Mouse (Mus musculus) liver, embryonic 14.5 days (tissue): ENCODE results near the gene Espn. TPM values are rescaled to one million over a fixed set of nuclear protein-coding genes. Genes with fewer than 3 reads are reported as not detected.

ENCODE experiments used
- ATAC-seq: fragments of 200-750 bp; cut with Nextera tagmentation; 2 replicates; pipeline ENCODE4 v1.8.0; 2017; ENCODE audit warnings: moderate number of reproducible peaks, mild to moderate bottlenecking, moderate library complexity; ENCODE audit not compliant: insufficient read depth
- DNase-seq, 3 experiments: peaks; one replicate each; pipeline ENCODE4 v3.0.0-alpha.2; 2012 to 2013; ENCODE audit warnings: low read depth in 3 of 3, low spot score in 3 of 3
- H3K27ac ChIP-seq: fragments of 300-500 bp; sonication (generic); 2 replicates; pipeline ENCODE4 v1.5.1; 2014; ENCODE audit warnings: moderate library complexity, mild to moderate bottlenecking, control low read depth, inconsistent platforms
- H3K27me3 ChIP-seq: fragments of 300-500 bp; sonication (generic); 2 replicates; pipeline ENCODE4 v1.6.1; 2014; ENCODE audit warnings: mild to moderate bottlenecking, low read length, moderate library complexity; ENCODE audit not compliant: control insufficient read depth, insufficient read depth
- H3K36me3 ChIP-seq: fragments of 300-500 bp; sonication (generic); replicated peaks from 2 replicates; pipeline ENCODE4 v1.6.1; 2014; ENCODE audit warnings: low read depth; ENCODE audit not compliant: control insufficient read depth, insufficient read depth
- H3K4me1 ChIP-seq, 2 experiments: fragments of 200-500 bp in 1 of 2; fragments of 300-500 bp in 1 of 2; sonication (generic) in 1 of 2; replicated peaks; 2 replicates each; pipeline ENCODE4 v1.6.1; 2012 to 2014; ENCODE audit warnings: antibody characterized with exemption in 1 of 2, inconsistent platforms in 1 of 2, low read length in 1 of 2; ENCODE audit not compliant: control insufficient read depth in 2 of 2, insufficient read depth in 2 of 2
- H3K4me2 ChIP-seq: fragments of 300-500 bp; sonication (generic); 2 replicates; pipeline ENCODE4 v1.6.1; 2014; ENCODE audit warnings: low read depth, mild to moderate bottlenecking, control low read depth, moderate library complexity
- H3K4me3 ChIP-seq, 2 experiments: fragments of 200-500 bp in 1 of 2; fragments of 300-500 bp in 1 of 2; sonication (generic) in 1 of 2; 2 replicates each; pipeline ENCODE4 v1.5.1; 2012 to 2014; ENCODE audit warnings: low read depth in 2 of 2, low read length in 2 of 2, mild to moderate bottlenecking in 2 of 2, control low read depth in 1 of 2, inconsistent platforms in 1 of 2, moderate library complexity in 1 of 2; ENCODE audit not compliant: insufficient read depth in 1 of 2
- H3K9ac ChIP-seq: fragments of 300-500 bp; sonication (generic); replicated peaks from 2 replicates; pipeline ENCODE4 v1.6.1; 2014; ENCODE audit warnings: mild to moderate bottlenecking, control low read depth, moderate library complexity
- H3K9me3 ChIP-seq: fragments of 300-500 bp; sonication (generic); 2 replicates; pipeline ENCODE4 v1.6.1; 2016; ENCODE audit warnings: low read length, mixed read lengths; ENCODE audit not compliant: control insufficient read depth
- CTCF ChIP-seq: IDR thresholded peaks from 2 replicates; pipeline ENCODE4 v1.5.1; 2016; ENCODE audit warnings: antibody characterized with exemption, low read depth, control low read depth
- EP300 ChIP-seq: IDR thresholded peaks from 2 replicates; pipeline ENCODE4 v1.6.1; 2016; ENCODE audit warnings: antibody characterized with exemption, low read depth
- WGBS: fragments of 180-500 bp; shearing (Covaris S2); extraction: QIAGEN DNeasy Blood & Tissue Kit; methylation state at CpG from one replicate; pipeline ENCODE4 v1.1.7; 2014; ENCODE audit not compliant: insufficient replicate concordance; 5-methylcytosine and 5-hydroxymethylcytosine counted together
- polyA plus RNA-seq, 2 experiments: library from polyadenylated mRNA; depleted of rRNA in 1 of 2; stranded (reverse) in 1 of 2; unstranded in 1 of 2; fragments of >200 nt; fragmentation: Nextera tagmentation in 1 of 2; extraction: Ambion mirVana in 1 of 2; gene quantifications; 2 replicates each; pipeline versions ENCODE4 v1.2.1 to v1.2.3; 2012 to 2014

Espn gene
- polyA plus RNA-seq, 2 experiments = 1.2 TPM

DNA sequence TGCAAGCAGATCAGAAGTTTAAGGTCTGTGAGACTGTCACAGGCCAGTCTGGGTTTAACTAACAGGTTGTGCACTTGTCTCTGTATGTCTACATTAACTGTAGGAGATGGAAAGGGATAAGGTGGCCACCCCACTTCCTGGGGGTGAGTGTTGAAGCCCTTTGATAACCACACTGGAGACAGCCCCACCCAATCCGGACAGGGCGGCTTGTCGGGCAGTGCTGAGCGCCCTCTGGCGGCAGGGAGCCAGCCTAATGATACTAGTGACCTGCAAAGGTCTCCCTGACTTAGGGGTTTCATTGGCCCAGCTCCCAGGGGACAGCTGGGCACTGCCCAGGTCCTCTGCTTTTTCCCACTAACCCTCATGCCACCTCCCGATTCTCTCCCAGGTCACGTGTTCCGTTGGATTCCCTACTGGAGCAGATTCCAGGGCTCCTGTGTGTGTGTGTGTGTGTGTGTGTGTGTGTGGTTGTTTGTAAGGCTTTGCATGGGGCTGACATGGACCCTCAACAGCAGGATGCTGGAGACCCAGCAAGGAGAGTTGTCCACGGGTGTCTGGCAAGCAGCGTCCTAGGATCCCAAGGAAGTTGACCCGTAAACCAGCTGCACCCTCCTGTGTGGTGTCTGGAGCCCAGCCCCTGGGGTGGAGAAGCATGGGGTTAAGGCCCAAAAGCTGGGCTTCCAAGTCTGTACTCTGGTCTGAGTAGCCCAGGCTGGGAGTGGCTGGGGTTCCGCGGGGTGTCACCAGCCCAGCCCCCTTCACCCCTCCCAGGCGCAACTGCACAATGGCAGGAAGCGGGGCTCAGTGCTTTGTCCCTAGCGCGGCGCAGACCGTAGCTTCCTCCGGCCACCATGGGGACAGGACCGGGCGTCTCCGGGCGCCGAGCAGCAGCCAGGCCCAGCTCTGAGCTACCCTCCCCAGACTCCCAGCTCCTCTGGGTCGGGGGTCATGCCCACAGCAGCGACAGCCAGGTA, 55.9 kb downstream of the Espn start:
- Histone ChIP-seq H3K27me3 (no peaks in the 10 kb centered on the region), H3K4me2 (peak overlapping the region; percentile 40)

DNA sequence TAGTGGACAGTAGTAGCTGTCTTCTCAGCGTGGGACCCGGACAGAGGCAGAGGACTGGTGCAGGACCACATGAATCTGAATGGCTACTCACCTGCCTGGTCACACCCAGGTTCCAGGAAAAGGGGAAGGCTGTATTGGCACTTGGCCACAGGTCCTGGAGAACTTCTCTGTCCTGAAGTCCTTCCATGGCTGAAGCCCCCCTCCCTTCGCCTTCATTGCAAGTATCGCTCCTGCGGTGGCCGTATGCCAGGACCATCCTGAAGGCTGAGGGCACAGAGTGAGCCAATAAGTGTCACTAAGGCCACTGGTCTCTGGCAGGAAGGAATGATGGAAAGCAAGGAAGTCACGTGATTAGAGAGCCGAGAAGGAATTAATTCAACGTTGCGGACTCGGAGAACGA, 57.9 kb downstream of the Espn start:
- WGBS = 84% methylated on average over 12 of the region's 12 CpGs
- DNase-seq = no peak
- no peak overlapping the region for H3K4me3 ChIP-seq
- peaks cover 36 to 42% of the 10 kb centered on the region in 2 experiments for H3K4me1 ChIP-seq
- ATAC-seq = no peak
- H3K36me3 ChIP-seq = no peaks in the 10 kb centered on the region
- TF ChIP-seq CTCF (no peak), EP300 (no peak)
- H3K27me3 ChIP-seq = no peaks in the 10 kb centered on the region
- no peak overlapping the region for H3K4me2 ChIP-seq
- H3K9me3 ChIP-seq = no peaks in the 10 kb centered on the region
- no peak overlapping the region for H3K9ac ChIP-seq
- no peak overlapping the region for H3K27ac ChIP-seq

More for the DNA sequence above, 55.9 kb downstream of the Espn start:
- DNase-seq (peak; percentile 78 to 80 (median 79)), ATAC-seq (peak; percentile 55)
- H3K9me3 ChIP-seq = no peaks in the 10 kb centered on the region
- no peak overlapping the region; the same call in 1 of the 2 replicates for H3K9ac ChIP-seq
- peak overlapping the region in 1 of 2 experiments; percentile 8; a peak in 1 of 4 replicates for H3K4me3 ChIP-seq
- 15% methylated on average over 27 of the region's 27 CpGs for WGBS
- no peaks in the 10 kb centered on the region for H3K36me3 ChIP-seq
- H3K4me1 ChIP-seq = peaks cover 36 to 45% of the 10 kb centered on the region in 2 experiments
- H3K27ac ChIP-seq = peak overlapping the region; percentile 48
- TF ChIP-seq EP300 (peak; percentile 29; the same call in 1 of the 2 replicates), CTCF (peak; percentile 97)

- H3K27me3 ChIP-seq = no peaks in the 10 kb centered on the region
- DNase-seq (peak; percentile 75 to 80 (median 78)), ATAC-seq (peak; percentile 96)
- no peaks in the 10 kb centered on the region for H3K9me3 ChIP-seq
- WGBS = 12% methylated on average over 8 of the region's 8 CpGs
- TF ChIP-seq EP300 = no peak
- no peak for TF ChIP-seq CTCF
- peak overlapping the region; percentile 44 to 56 for H3K4me3 ChIP-seq
- peak overlapping the region; percentile 75 for H3K9ac ChIP-seq
- H3K36me3 ChIP-seq = no peaks in the 10 kb centered on the region
- peak overlapping the region; percentile 92 for H3K27ac ChIP-seq
- peak overlapping the region; percentile 82 for H3K4me2 ChIP-seq
- H3K4me1 ChIP-seq = peaks cover 43 to 46% of the 10 kb centered on the region in 2 experiments
Observed at GRCm38 (mm10) chr4:152092751-152093293, 59.3 kb downstream of the Espn start.

GRCm38 (mm10) chr4:152090191-152090590, 62.0 kb downstream of the Espn start:
- H3K4me2 ChIP-seq = no peak overlapping the region
- TF ChIP-seq EP300 = no peak
- no peak for TF ChIP-seq CTCF
- H3K4me3 ChIP-seq = no peak overlapping the region
- ATAC-seq = no peak
- WGBS = 76% methylated on average over 9 of the region's 9 CpGs
- no peaks in the 10 kb centered on the region for H3K27me3 ChIP-seq
- H3K9ac ChIP-seq = no peak overlapping the region
- H3K4me1 ChIP-seq = peaks cover 39 to 45% of the 10 kb centered on the region in 2 experiments
- DNase-seq = no peak
- H3K9me3 ChIP-seq = no peaks in the 10 kb centered on the region
- H3K36me3 ChIP-seq = no peaks in the 10 kb centered on the region
- H3K27ac ChIP-seq = no peak overlapping the region
